15 mouse cellular contexts compared by ENCODE assay signal in genomic region chr1:119295121-119295520, GRCm38 (mm10).
DNase-seq lines count a peak whose midpoint lies in the region; ATAC-seq and TF ChIP-seq lines count a peak whose summit lies in the region.
"Had no signal": no experiment of that assay in that cellular context is flagged by ENCODE, and none has a peak within 500 bp of the region (broad histone marks: within the 10 kb centered on the region; RNA-seq: fewer than 3 reads in every experiment).

No protein-coding gene starts in this region.

- H3K9me3 ChIP-seq in kidney, embryonic 14.5 days (ENCODE audit: control insufficient read depth, low read length), result no peaks in the 10 kb centered on the region
- H3K9me3 ChIP-seq: embryonic facial prominence, embryonic 13.5 days; forebrain, embryonic 10.5 days; hindbrain, embryonic 13.5 days had no signal

- no peaks in the 10 kb centered on the region for H3K36me3 ChIP-seq in kidney, adult 2 months (ENCODE audit: control insufficient read depth, insufficient read depth, low read length)
- H3K36me3 ChIP-seq in kidney, embryonic 14.5 days (ENCODE audit: control insufficient read depth, insufficient read depth, low read length), result no peaks in the 10 kb centered on the region
- H3K36me3 ChIP-seq: embryonic facial prominence, embryonic 13.5 days; forebrain, embryonic 10.5 days; G1E; hindbrain, embryonic 13.5 days had no signal

- H3K4me1 ChIP-seq in cerebellum, adult 2 months (ENCODE audit: control insufficient read depth, insufficient read depth, low read length), result peaks cover 13% of the 10 kb centered on the region
- H3K4me1 ChIP-seq in kidney, adult 2 months (ENCODE audit: control insufficient read depth, insufficient read depth, low read length), result no peaks in the 10 kb centered on the region
- H3K4me1 ChIP-seq in kidney, embryonic 14.5 days (ENCODE audit: control insufficient read depth, insufficient read depth, low read length), result peaks cover 2% of the 10 kb centered on the region; the same call in 1 of the 2 replicates
- H3K4me1 ChIP-seq: embryonic facial prominence, embryonic 13.5 days; forebrain, embryonic 10.5 days; hindbrain, embryonic 13.5 days had no signal

- no peak overlapping the region for H3K9ac ChIP-seq in kidney, embryonic 14.5 days (ENCODE audit: low read depth, low read length)
- H3K9ac ChIP-seq: embryonic facial prominence, embryonic 13.5 days; hindbrain, embryonic 13.5 days; lung, embryonic 14.5 days had no signal

- no peak for TF ChIP-seq CTCF in cerebellum, adult 2 months (IDR thresholded peaks at IDR 0.05; ENCODE audit: borderline replicate concordance, insufficient read depth, low read depth, low read length)
- no peak for TF ChIP-seq CTCF in kidney, adult 2 months (conservative IDR thresholded peaks at IDR 0.05; ENCODE audit: insufficient read depth, insufficient read length, low read depth, low read length)

- no peak overlapping the region for H3K4me3 ChIP-seq in cerebellum, adult 2 months (replicated peaks; ENCODE audit: insufficient read depth, low read depth, low read length)
- no peak overlapping the region for H3K4me3 ChIP-seq in kidney, adult 2 months (ENCODE audit: insufficient read depth, low read depth, low read length)
- H3K4me3 ChIP-seq in kidney, embryonic 14.5 days (ENCODE audit: low read length), result no peak overlapping the region
- H3K4me3 ChIP-seq: embryonic facial prominence, embryonic 13.5 days; forebrain, embryonic 10.5 days; hindbrain, embryonic 13.5 days had no signal

- no peak for ATAC-seq in kidney, embryonic 14.5 days (ENCODE audit: low FRiP score, low TSS enrichment)
- ATAC-seq: intestine, embryonic 16.5 days had no signal

- no peak overlapping the region for H3K27ac ChIP-seq in cerebellum, adult 2 months (ENCODE audit: insufficient read depth, low read length)
- no peak overlapping the region for H3K27ac ChIP-seq in kidney, adult 2 months (ENCODE audit: insufficient read depth, low read depth, low read length)
- H3K27ac ChIP-seq in kidney, embryonic 14.5 days (ENCODE audit: low read depth, low read length), result no peak overlapping the region
- H3K27ac ChIP-seq: embryonic facial prominence, embryonic 13.5 days; forebrain, embryonic 10.5 days; hindbrain, embryonic 13.5 days had no signal

- WGBS in cerebellum, adult 2 months, result 44% methylated on average over 8 of the region's 8 CpGs
- WGBS in kidney, adult 2 months, result 72% methylated on average over 8 of the region's 8 CpGs
- 87% methylated on average over 8 of the region's 8 CpGs for WGBS in kidney, embryonic 14.5 days

- no peak for TF ChIP-seq POLR2A in cerebellum, adult 2 months (IDR thresholded peaks at IDR 0.05; ENCODE audit: borderline replicate concordance, insufficient read depth, low read length)
- TF ChIP-seq POLR2A in kidney, adult 2 months (IDR thresholded peaks at IDR 0.05; ENCODE audit: low read depth, low read length), result no peak

- H3K4me2 ChIP-seq in kidney, embryonic 14.5 days (replicated peaks; ENCODE audit: low read depth, low read length), result no peak overlapping the region
- H3K4me2 ChIP-seq: embryonic facial prominence, embryonic 13.5 days; hindbrain, embryonic 13.5 days; lung, embryonic 14.5 days had no signal

- no peaks in the 10 kb centered on the region for H3K27me3 ChIP-seq in cerebellum, adult 2 months (ENCODE audit: control insufficient read depth, insufficient read depth, low read length)
- H3K27me3 ChIP-seq in kidney, adult 2 months (replicated peaks; ENCODE audit: control insufficient read depth, insufficient read depth, low read length), result no peaks in the 10 kb centered on the region
- no peaks in the 10 kb centered on the region for H3K27me3 ChIP-seq in kidney, embryonic 14.5 days (ENCODE audit: control insufficient read depth, insufficient read depth, low read length)
- H3K27me3 ChIP-seq: embryonic facial prominence, embryonic 13.5 days had no signal

- DNase-seq in cerebellum, adult 2 months, result peak; percentile 37 to 61
- no peak for DNase-seq in cerebellum, postnatal 14 days
- peak; percentile 54 for DNase-seq in kidney, adult 2 months
- peak; percentile 63 for DNase-seq in brain, adult 2 months (ENCODE audit: low read depth, low spot score)
- DNase-seq in lung, postnatal 10 days, result peak; percentile 21
- DNase-seq in layer of hippocampus, postnatal 36 days, result no peak
- DNase-seq: lung, embryonic 14.5 days; right cerebral cortex, adult 18-20 months; spleen, adult 18-20 months had no signal

Comparison
In these comparisons a context has a peak if more than half of its experiments do, and no peak if none do; other contexts are left out.
1. DNase-seq: peak in cerebellum, adult 2 months (2 of 2), kidney, adult 2 months (single experiment), brain, adult 2 months (single experiment) and lung, postnatal 10 days (single experiment); none in cerebellum, postnatal 14 days (0 of 2) and layer of hippocampus, postnatal 36 days (0 of 2).